Mouse (Mus musculus) R1 (cell line): ENCODE measurements around the gene Kazald1.
"Not testable (repeated sequence)": the region's sequence is repeated elsewhere in the genome, so short reads cannot be mapped to it uniquely, and the experiment has no call there.

Source experiments
- DNase-seq: peaks from one replicate; pipeline ENCODE4 v3.0.0-alpha.2; 2018; ENCODE audit warnings: low read depth, low spot score

Kazald1 gene

DNA sequence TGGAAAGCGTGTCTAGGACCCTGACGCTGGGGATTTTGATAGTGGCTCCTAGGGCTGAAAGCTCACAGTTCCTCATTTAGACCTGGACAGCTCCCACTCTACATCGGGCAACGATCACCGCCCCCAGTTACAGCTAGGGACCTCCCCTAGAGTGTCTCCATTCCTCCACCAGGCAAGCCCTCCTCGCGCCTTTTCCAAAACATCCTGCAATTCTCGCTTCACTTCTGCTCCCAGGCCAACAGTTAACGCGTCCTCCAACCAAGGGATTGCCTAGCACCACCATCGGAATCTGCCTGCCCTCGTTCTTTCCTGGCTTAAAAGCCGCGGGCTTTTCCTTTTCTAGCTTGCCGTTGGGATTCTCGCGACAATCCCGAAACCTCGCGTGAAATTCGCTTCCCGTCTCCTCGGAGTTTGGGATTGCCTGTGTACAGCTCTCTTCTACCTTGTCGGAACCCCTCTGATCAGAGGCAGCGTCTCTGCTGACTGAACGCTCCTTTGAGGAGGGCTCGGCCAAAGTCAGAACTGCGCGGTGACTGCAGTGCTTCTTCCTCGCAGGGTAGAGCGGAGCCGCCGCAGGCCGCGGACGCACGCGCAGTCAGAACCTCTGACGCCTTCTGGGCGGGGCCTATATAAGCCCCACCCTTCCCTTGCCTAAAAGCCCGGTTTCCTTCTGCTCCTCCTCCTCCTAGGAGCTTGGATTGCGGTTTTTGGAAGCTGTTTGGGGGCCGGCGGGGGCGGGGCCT lies at the start of gene Kazald1:
TSS of gene Kazald1 (plus strand) at position 662 of the 743 bp plus-strand sequence.
- DNase-seq, result peak; percentile 96

DNA sequence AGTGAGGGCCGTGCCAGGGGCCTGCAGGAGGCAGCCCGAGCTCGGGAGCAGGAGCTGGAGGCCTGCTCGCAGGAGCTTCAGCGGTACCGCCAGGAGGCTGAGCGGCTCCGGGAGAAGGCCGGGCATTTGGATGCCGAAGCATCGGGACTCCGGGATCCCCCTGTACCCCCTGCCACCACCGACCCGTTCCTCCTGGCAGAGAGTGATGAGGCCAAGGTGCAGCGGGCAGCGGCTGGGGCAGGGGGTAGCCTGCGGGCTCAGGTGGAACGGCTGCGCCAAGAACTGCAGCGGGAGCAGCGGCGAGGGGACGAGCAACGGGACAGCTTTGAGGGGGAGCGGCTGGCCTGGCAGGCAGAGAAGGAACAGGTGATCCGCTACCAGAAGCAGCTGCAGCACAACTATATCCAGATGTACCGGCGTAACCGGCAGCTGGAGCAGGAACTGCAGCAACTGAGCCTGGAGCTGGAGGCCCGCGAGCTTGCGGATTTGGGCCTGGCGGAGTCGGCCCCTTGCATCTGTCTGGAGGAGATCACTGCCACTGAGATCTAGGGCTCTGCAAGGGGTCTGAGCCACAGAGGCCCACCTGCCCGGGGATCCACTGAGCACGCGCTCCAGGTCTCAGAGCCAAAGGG lies 49.0 kb upstream of the Kazald1 start:
- no peak for DNase-seq

DNA sequence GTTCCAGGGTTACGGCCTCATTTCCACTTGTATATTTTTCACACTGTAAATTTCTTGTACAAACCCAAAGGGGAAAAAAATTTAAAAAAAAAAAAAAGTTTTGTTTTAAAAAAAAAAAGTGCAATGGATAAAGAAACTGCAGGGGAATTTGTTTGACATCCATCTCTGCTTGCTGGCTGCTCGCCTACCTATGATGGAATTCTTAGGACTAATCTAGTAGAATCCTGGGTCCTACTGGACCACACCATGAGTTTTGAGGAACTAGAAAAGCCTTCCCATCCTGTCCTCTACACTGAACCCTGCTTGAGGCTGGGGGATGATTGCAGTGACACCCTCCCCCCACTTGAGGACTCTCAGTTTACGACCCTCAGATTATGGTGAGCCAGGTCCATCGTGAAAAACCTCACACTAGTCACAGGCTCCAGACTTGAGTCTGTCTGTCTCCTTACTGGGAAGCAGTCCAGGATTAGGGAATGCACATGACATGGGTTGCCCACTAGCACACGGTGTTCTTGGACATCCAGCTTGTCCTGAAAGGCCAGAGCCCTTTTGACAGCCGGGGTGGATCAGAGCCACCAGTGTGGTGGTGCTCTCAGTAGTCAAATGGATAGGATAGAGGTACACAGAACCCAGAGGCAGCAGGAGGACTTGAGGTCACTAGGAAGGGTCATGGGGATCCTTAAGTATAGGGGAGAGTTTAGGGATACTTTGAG lies 47.9 kb upstream of the Kazald1 start:
- no peak for DNase-seq

DNA sequence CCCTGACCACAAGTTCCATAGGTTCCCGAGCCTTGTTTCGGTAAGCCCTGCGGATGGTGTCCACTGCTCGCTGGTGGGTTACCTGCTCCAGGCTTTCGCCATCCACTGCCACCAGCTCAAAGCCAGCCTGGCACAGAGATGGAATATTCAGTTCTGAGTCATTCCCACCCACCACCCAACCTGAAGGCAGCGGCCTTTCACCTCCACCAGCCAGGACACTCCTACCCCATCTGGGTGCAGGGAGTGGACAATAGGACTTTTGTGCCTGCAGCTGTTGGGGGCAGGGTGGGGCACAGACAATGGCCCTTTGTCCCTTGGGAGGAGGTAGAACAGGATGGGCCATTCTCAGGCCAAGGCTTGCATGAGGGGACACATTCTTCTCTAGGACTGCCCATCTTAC lies 47.2 kb upstream of the Kazald1 start:
- DNase-seq, result no peak

DNA sequence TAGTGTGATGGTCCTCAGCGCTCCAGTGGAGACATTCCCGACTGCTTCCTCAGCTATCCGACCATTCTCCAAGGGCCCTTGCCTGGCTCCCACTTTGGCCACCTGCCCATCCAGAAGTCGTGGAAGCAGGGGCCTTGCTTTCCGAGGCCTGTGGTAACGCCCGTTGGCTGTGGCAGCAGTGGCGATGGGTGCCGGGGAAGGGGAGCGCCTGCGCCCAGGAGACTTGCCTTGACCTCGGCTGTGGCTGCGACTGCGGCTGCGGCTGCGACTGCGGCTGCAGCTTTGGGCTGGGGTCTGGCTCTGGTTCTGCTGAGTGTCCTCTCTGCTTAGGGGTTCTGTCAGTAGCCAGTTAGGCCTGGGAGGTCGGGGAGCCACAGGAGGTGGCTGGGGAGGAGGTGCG lies 46.3 kb upstream of the Kazald1 start:
- no peak for DNase-seq

DNA sequence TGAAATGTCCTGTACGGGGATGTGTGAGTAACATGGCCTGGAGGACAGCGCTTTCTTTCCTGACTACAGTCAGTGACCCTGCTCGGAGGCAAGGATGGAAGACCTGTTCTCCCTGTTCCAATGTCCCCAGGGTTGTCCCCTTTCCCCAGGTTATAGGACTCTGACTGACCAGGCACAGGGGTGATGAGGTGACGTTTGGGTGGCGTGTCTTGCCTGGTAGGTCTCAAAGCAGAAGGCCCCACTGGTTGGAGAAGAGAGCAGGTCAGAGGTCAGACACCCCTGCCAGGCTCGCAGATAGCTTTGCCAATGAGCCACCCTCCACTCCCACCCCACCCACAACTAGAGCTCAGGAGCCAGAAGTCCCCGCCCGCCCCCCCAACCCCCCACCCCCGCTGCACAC lies 45.5 kb upstream of the Kazald1 start:
- DNase-seq, result no peak

DNA sequence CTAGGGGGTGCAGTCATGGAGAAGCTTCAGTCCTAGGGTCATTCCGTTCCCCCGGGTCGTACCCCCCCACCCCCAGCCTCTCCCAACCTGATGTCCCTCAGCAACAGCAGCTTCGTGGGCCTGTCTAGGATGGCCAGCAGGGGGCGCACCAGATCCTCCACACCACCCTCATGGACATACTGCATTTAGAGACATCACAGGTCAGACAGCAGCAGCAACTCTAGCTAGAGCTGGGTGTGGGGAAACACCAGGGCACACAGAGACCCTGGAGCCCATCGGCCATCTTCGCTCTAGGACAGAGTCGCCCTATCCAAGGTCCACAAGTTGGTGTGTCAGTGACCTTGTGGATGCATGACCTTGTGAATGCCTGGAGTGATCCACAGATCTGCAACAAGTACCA lies 44.9 kb upstream of the Kazald1 start:
- DNase-seq, result peak; percentile 76

DNA sequence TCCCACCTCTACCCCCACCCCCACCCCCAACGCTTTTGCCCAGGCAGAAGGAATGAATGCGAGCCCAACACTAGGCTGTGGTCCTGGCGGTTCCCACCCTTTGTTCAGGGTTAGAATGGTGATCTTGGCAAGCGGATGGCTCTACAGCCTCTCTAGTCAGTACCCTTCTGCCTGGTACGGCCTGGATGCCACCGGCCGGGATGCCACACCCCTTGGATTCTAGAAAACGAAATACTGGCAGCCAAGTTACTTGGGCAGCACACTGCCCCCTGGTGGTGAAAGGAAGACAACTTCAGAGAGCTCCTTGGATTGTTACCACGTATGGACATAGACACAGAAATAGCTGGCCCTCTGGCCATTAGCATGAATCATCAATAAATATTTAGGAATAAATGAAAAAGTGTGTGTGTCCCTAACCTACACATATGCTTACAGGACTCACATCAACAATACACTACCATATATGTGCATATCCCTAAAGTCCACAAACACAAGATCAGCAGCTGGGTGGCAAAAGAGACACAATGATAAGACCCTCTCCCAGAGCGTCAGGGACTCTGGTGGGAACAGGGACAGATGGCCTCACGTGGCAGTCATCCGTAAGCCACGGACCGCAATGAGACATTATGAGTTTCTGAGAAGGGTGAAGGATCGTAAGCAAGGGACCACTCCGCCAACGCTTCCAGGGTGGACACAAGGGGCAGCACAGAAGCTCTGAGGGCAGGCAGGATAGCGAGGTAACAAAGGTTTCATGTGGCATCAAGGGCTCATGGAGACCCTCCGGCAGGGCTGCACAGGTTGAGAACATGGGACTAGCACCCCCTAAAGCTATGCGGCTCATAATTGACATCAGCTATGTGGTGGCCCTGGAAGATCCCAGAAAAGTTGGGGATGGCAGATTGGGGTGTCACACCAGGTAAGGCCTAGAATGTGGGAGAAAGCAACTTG lies 44.0 kb upstream of the Kazald1 start:
- DNase-seq, result peak; percentile 89

DNA sequence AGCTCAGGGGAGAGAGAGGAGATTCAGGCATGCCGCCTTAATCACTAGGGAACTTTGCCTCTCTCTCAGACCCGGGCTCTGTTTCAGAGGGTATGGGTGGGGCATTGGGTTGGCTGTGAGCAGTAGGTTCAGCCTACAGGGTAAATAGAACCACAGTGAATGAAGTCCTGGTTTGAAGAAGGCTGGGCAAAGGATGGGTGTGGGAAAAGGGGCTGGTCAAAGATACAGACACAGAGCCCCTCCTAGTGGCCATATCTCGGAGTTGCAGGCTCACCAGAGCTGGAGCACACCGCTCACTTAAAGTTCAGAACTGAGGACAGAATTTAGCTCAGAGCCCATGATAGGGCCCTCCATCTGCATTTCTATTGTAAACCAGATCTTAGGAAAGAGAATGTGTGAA lies 43.3 kb upstream of the Kazald1 start:
- peak; percentile 83 for DNase-seq

DNA sequence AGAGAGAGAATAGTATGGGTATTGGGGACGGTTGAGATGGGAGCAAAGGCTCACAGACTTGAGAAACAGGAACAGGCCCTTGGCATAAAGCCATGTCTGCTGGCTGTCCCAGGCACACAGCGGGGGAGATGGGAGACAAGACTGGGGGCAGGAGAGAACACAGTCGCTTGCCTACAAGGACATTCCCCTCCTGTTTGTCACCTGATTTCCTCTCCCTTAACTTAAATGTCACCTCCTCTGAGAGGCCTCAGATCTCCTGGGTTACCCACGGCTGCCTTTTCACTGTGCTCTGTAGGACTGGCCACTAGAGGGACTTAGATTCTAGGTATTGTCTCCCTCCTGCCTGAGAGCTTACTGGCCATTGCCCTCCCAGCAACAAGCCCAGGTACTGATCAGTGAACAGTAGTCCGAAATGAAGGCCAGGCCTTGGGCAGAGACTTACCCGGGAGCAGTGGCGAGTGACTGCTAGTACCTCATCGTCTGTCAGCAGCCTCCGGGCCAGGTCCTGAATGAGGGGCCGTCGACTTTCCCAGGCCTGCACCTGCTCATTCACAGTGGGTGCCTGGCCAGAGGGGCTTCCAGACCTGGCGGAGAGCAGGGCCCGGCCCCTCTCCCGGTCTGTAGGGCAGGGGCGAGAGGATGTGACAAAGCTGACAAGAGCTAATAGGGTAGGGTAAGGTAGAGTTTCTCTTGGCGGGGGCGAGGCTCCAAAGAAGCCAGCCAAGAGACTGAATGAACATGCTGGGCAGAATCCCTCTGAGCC lies 42.3 kb upstream of the Kazald1 start:
- peak; percentile 50 for DNase-seq

DNA sequence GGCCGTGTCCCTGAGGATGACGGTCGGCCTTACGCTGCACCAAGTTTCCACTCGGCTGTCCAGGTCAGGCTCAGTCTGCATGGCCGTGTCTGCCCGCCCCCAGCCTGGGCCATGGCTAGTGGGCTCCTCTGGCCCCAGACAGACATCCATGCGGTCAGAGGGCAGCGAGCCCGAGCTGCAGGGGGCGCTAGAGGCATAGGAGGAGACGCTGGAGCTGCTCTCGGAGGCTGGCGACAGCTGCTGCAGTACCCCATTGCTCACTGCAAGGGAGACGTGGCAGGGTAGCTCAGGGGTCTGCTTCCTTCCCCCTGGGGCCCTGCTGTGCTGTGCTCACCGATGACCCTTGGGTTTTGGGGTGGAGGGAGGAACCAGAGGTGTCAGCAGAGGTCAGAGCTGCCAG lies 38.2 kb upstream of the Kazald1 start:
- peak; percentile 74 for DNase-seq

DNA sequence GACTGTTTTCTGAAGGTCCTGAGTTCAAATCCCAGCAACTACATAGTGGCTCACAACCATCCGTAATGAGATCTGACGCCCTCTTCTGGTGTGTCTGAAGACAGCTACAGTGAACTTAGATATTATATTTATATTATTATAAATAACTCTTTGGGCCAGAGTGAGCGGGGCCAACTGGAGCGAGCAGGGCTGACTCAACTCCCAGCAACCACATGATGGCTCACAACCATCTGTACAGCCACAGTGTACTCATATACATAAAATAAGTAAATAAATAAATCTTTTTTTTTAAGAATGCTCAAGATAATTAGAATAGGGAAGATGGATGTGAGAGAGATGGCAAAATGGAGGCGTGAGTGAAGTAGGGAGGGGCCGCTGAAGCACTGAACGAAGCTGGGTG lies 36.8 kb upstream of the Kazald1 start:
- not testable (repeated sequence) for DNase-seq

DNA sequence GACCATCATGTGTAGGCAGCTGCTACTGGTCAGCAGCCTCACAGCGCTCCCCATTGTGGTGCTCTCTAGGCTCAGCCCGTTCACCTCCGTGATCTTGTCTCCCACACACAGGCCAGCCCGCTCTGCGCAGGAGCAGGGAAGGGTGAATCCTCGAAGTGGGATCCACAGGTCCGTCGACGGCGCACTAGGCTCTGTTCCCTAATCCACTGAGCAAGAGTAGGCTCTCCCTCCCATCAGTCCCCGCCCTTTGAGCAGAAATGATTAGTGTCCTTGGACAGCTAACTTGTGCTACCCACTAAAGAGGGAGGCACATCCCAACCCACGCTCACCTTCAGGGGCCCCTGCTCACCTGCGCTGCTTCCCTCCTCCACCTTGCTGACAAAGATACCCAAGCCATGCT lies 34.8 kb upstream of the Kazald1 start:
- DNase-seq, result no peak

DNA sequence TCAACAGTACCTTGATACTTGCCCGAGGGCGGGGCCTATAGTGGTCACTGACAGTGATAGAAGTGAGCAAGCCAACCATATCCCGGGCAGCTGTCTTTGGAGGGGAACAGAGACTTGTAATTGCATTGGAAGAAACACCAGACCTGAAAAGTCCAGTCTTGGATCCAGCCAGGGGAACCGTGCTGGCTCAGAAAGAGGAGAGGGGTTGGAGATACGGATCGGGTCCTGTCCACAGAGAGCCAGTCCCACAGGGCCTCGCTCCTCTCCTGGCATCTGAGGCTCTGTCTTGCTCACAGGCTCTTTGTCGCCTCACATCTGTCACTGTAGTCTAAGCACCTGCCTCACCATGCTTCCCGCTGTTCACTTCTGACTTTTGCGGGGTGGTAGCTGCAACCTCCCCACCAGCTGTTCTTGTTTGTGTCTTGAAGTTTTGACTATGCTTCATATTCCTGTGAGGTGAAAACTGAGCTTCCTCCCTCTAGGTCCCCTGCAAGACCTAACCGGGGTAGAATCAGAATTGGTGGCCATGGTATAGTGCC lies 30.6 kb upstream of the Kazald1 start:
- DNase-seq, result no peak

DNA sequence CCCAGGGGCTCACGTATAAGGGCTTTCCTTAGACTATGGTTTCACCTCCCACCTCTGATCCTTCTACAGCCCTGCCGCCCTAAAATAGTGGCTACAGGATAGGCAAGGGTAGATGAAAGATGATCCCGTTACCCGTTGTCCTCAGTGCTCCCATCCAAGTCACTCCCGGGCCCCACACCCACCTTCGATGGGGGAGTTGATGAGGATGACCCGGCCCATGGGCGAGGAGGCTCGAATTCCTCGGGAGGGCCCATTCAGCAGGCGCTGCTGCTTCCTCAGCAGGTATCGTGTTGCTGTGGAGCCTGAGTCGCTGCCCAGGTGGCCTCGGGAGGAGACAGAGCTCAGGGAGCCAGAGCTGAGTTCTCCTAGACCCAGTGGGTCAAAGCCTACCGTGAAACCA lies 29.8 kb upstream of the Kazald1 start:
- DNase-seq, result no peak

DNA sequence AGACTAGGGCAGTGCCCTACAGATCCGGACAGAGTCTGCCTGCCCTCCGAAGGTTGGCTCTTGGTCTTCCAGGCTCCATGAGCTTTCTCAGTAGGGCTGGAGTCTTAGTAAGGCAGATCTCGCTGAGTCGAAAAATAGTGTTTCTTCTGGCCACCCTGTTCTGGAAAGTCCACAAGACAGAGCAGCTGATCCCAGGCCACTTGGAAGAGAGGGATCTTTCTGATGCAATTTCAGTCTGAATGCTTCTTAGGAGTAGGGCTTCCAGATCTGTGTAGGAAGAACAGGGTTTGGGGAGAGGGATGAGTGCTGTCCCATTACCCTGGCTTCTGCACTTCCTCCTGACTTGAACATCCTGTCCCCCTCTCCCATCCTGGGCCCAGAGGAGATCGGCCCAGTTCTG lies 29.4 kb upstream of the Kazald1 start, which contains the start of gene Pdzd7:
TSS of gene Pdzd7 (minus strand) at position 67 of the 400 bp plus-strand sequence.
- no peak for DNase-seq

DNA sequence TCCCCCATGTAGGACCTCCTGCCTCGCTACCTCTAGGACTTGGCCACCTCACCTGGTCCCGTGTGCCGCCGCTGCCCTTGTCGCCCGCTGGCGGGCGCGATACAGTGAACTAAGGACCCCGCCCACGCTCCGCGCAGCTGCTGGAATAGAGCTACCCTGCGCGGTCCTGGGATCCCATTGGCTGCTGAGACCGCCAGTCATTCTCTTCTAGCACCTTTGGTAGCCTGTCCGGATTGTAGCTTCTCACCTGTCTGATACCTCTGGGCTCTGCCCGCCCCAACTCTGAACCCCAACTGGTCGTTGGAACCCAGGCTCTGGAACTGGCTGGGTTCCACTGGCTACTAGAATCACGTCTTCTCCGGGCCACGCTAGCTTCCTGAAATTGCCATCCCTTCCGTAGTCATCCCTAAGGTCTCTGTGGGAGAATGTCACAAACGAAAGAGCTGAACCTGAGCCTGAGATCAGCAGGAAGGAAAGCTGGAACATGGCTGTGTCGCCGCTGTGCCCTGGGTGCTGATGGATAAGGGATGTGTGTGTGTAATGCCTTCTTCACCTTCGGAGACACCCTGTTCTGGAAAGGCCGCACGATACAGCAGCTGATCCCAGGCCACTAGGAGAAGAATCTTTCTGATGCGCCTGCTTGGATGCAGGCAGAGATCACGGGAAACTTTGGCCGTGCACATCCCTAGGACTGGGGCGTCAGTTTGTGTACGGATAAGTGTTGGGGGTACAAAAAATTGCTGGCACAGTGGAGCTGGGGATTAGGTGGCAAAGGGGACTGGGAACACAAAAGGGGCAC lies 28.3 kb upstream of the Kazald1 start:
- DNase-seq, result peak; percentile 89

DNA sequence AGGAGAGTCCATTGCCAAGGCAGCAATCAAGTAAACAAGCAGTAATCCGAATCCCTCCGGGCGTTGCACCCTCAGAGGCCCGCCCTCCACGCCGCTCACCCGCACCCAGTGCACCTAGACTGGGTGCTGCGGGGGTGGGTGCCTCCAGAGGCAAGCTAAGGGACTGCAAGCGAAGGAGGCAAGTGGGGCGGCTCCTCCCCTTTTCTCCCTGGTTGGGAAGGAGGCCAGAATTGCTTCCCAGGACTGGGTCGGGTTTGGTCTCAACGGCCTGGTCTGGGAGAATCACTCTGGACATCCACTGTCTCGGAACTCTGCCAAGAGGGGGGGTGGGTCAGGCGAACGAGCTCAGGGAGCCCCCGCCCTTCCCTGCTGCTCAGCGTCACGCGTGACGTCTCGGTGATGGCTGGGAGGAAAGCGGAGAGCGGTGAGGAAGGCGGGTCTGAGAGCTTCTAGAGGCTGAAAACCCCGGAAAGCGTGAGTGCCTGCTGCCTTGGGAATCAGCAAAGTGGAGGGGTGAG lies 27.6 kb upstream of the Kazald1 start, which contains the start of gene Sfxn3:
TSS of gene Sfxn3 (plus strand) at position 87 of the 518 bp plus-strand sequence.
- DNase-seq, result peak; percentile 91

DNA sequence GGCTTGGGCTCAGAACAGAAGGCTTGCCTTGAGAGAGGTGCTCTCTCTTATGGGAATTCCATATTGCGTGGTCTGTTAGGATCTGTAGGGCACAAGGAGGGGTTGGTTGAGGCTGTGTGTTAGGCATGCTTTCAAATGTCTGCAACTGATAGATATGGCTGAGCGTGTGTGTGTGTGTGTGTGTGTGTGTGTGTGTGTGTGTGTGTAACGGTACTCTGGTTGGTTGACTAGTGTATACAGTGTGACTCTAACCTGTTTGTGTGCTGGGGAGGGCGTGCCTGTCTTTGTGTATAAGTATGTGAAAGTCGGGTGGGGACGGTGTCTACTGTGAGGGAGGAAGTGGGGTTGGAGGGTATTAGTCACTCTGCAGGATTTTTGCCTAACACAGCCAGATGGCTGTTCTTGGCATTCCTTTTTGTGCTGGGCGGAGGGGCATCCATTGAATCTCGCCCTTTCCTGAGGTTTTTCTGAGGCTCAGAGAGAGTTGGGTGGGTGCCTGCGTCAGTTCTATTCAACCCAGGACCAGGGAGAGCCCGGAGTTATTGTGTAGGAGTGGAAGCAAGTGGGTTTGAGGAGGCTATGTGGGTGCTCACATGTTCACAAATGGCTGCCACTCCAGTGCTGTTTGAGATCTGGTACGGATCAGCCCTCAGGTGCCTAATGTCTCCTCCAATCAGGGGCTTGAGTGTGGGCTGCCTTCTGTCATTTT lies 27.0 kb upstream of the Kazald1 start:
- DNase-seq, result peak; percentile 77
